Mouse (Mus musculus): ENCODE measurements around the gene Sptbn4. TPM values are rescaled to one million over a fixed set of nuclear protein-coding genes. Genes with fewer than 3 reads are reported as not detected.

The Sptbn4 gene
- polyA plus RNA-seq, 1 experiment from 2014 or later, result 4.2 TPM

GRCm38 (mm10) chr7:27383233-27383632 lies 64.3 kb downstream of the Sptbn4 start:
- Histone ChIP-seq H3K4me1 (replicated peaks; ENCODE audit: control insufficient read depth, insufficient read depth, low read length) (no peaks in the 10 kb centered on the region), H3K27ac (no peak overlapping the region), H3K36me3 (replicated peaks; ENCODE audit: control insufficient read depth, insufficient read depth) (no peaks in the 10 kb centered on the region), H3K9ac (no peak overlapping the region), H3K4me2 (replicated peaks) (no peak overlapping the region), H3K4me3 (replicated peaks; ENCODE audit: low read length) (no peak overlapping the region), H3K9me3 (ENCODE audit: control insufficient read depth, low read length) (no peaks in the 10 kb centered on the region), H3K27me3 (ENCODE audit: control insufficient read depth, insufficient read depth, low read length) (peaks cover 4% of the 10 kb centered on the region; the same call in 1 of the 2 replicates)
- WGBS, result 92% methylated on average over 1 of the region's 1 CpGs
- DNase-seq (ENCODE audit: low spot score), result no peak
- ATAC-seq (ENCODE audit: low FRiP score), result no peak

- Histone ChIP-seq H3K4me1 (replicated peaks; ENCODE audit: control insufficient read depth, insufficient read depth, low read length) (no peaks in the 10 kb centered on the region), H3K27me3 (ENCODE audit: control insufficient read depth, insufficient read depth, low read length) (peaks cover 18% of the 10 kb centered on the region), H3K4me2 (replicated peaks) (no peak overlapping the region), H3K9ac (no peak overlapping the region), H3K27ac (no peak overlapping the region), H3K4me3 (replicated peaks; ENCODE audit: low read length) (no peak overlapping the region), H3K9me3 (ENCODE audit: control insufficient read depth, low read length) (no peaks in the 10 kb centered on the region), H3K36me3 (replicated peaks; ENCODE audit: control insufficient read depth, insufficient read depth) (no peaks in the 10 kb centered on the region)
- no peak for DNase-seq (ENCODE audit: low spot score)
- no peak for ATAC-seq (ENCODE audit: low FRiP score)
- WGBS, result 60% methylated on average over 4 of the region's 4 CpGs
These were observed 65.9 kb downstream of the Sptbn4 start for GRCm38 (mm10) chr7:27381560-27381959.

- 29% methylated on average over 1 of the region's 1 CpGs for WGBS
- no peak overlapping the region for H3K9ac ChIP-seq
- no peaks in the 10 kb centered on the region for H3K9me3 ChIP-seq (ENCODE audit: control insufficient read depth, low read length)
- no peak overlapping the region for H3K4me3 ChIP-seq (replicated peaks; ENCODE audit: low read length)
- DNase-seq (ENCODE audit: low spot score), result no peak
- no peak overlapping the region for H3K27ac ChIP-seq
- no peak for ATAC-seq (ENCODE audit: low FRiP score)
- H3K27me3 ChIP-seq (ENCODE audit: control insufficient read depth, insufficient read depth, low read length), result peaks cover 23% of the 10 kb centered on the region
- no peaks in the 10 kb centered on the region for H3K4me1 ChIP-seq (replicated peaks; ENCODE audit: control insufficient read depth, insufficient read depth, low read length)
- no peak overlapping the region for H3K4me2 ChIP-seq (replicated peaks)
- no peaks in the 10 kb centered on the region for H3K36me3 ChIP-seq (replicated peaks; ENCODE audit: control insufficient read depth, insufficient read depth)
These were observed 66.5 kb downstream of the Sptbn4 start for GRCm38 (mm10) chr7:27381009-27381408.

GRCm38 (mm10) chr7:27379836-27380235 lies 67.7 kb downstream of the Sptbn4 start:
- 59% methylated on average over 6 of the region's 6 CpGs for WGBS
- no peaks in the 10 kb centered on the region for H3K9me3 ChIP-seq (ENCODE audit: control insufficient read depth, low read length)
- H3K27ac ChIP-seq, result no peak overlapping the region
- H3K4me2 ChIP-seq (replicated peaks), result no peak overlapping the region
- H3K9ac ChIP-seq, result no peak overlapping the region
- peaks cover 33% of the 10 kb centered on the region for H3K27me3 ChIP-seq (ENCODE audit: control insufficient read depth, insufficient read depth, low read length)
- H3K36me3 ChIP-seq (replicated peaks; ENCODE audit: control insufficient read depth, insufficient read depth), result no peaks in the 10 kb centered on the region
- H3K4me3 ChIP-seq (replicated peaks; ENCODE audit: low read length), result no peak overlapping the region
- no peak for DNase-seq (ENCODE audit: low spot score)
- ATAC-seq (ENCODE audit: low FRiP score), result no peak
- H3K4me1 ChIP-seq (replicated peaks; ENCODE audit: control insufficient read depth, insufficient read depth, low read length), result no peaks in the 10 kb centered on the region

GRCm38 (mm10) chr7:27378431-27378830 lies 69.1 kb downstream of the Sptbn4 start:
- Histone ChIP-seq H3K4me3 (replicated peaks; ENCODE audit: low read length) (no peak overlapping the region), H3K9me3 (ENCODE audit: control insufficient read depth, low read length) (no peaks in the 10 kb centered on the region), H3K36me3 (replicated peaks; ENCODE audit: control insufficient read depth, insufficient read depth) (no peaks in the 10 kb centered on the region), H3K27ac (no peak overlapping the region), H3K9ac (no peak overlapping the region), H3K4me1 (replicated peaks; ENCODE audit: control insufficient read depth, insufficient read depth, low read length) (no peaks in the 10 kb centered on the region), H3K27me3 (ENCODE audit: control insufficient read depth, insufficient read depth, low read length) (peaks cover 46% of the 10 kb centered on the region), H3K4me2 (replicated peaks) (no peak overlapping the region)
- DNase-seq (ENCODE audit: low spot score) (peak; percentile 48), ATAC-seq (ENCODE audit: low FRiP score) (no peak)
- 19% methylated on average over 4 of the region's 4 CpGs for WGBS

- H3K27ac ChIP-seq, result no peak overlapping the region
- WGBS, result 3% methylated on average over 22 of the region's 22 CpGs
- H3K4me3 ChIP-seq (replicated peaks; ENCODE audit: low read length), result no peak overlapping the region
- peaks cover 8% of the 10 kb centered on the region; the same call in 1 of the 2 replicates for H3K36me3 ChIP-seq (replicated peaks; ENCODE audit: control insufficient read depth, insufficient read depth)
- H3K4me1 ChIP-seq (replicated peaks; ENCODE audit: control insufficient read depth, insufficient read depth, low read length), result no peaks in the 10 kb centered on the region
- H3K9ac ChIP-seq, result no peak overlapping the region
- H3K9me3 ChIP-seq (ENCODE audit: control insufficient read depth, low read length), result no peaks in the 10 kb centered on the region
- H3K4me2 ChIP-seq (replicated peaks), result no peak overlapping the region
- ATAC-seq (ENCODE audit: low FRiP score), result no peak
- peaks cover 74% of the 10 kb centered on the region for H3K27me3 ChIP-seq (ENCODE audit: control insufficient read depth, insufficient read depth, low read length)
- no peak for DNase-seq (ENCODE audit: low spot score)
These were observed 72.2 kb downstream of the Sptbn4 start for GRCm38 (mm10) chr7:27375274-27375673.

GRCm38 (mm10) chr7:27371715-27372462 lies 75.6 kb downstream of the Sptbn4 start:
- H3K9me3 ChIP-seq (ENCODE audit: control insufficient read depth, low read length), result peaks cover 4% of the 10 kb centered on the region; the same call in 1 of the 2 replicates
- no peaks in the 10 kb centered on the region for H3K4me1 ChIP-seq (replicated peaks; ENCODE audit: control insufficient read depth, insufficient read depth, low read length)
- H3K27ac ChIP-seq, result no peak overlapping the region
- H3K9ac ChIP-seq, result no peak overlapping the region
- DNase-seq (ENCODE audit: low spot score) (no peak), ATAC-seq (ENCODE audit: low FRiP score) (no peak)
- no peak overlapping the region for H3K4me2 ChIP-seq (replicated peaks)
- no peak overlapping the region for H3K4me3 ChIP-seq (replicated peaks; ENCODE audit: low read length)
- 10% methylated on average over 44 of the region's 44 CpGs for WGBS
- H3K36me3 ChIP-seq (replicated peaks; ENCODE audit: control insufficient read depth, insufficient read depth), result peaks cover 30% of the 10 kb centered on the region
- H3K27me3 ChIP-seq (ENCODE audit: control insufficient read depth, insufficient read depth, low read length), result peaks cover 98% of the 10 kb centered on the region

GRCm38 (mm10) chr7:27369111-27369510 lies 78.4 kb downstream of the Sptbn4 start:
- H3K27ac ChIP-seq, result no peak overlapping the region
- peaks cover 34% of the 10 kb centered on the region for H3K36me3 ChIP-seq (replicated peaks; ENCODE audit: control insufficient read depth, insufficient read depth)
- H3K9ac ChIP-seq, result no peak overlapping the region
- H3K4me2 ChIP-seq (replicated peaks), result no peak overlapping the region
- 82% methylated on average over 19 of the region's 19 CpGs for WGBS
- DNase-seq (ENCODE audit: low spot score) (no peak), ATAC-seq (ENCODE audit: low FRiP score) (no peak)
- no peak overlapping the region for H3K4me3 ChIP-seq (replicated peaks; ENCODE audit: low read length)
- H3K27me3 ChIP-seq (ENCODE audit: control insufficient read depth, insufficient read depth, low read length), result peaks cover 100% of the 10 kb centered on the region
- H3K4me1 ChIP-seq (replicated peaks; ENCODE audit: control insufficient read depth, insufficient read depth, low read length), result no peaks in the 10 kb centered on the region
- peaks cover 4% of the 10 kb centered on the region; the same call in 1 of the 2 replicates for H3K9me3 ChIP-seq (ENCODE audit: control insufficient read depth, low read length)

GRCm38 (mm10) chr7:27367976-27368375 lies 79.5 kb downstream of the Sptbn4 start:
- Histone ChIP-seq H3K27me3 (ENCODE audit: control insufficient read depth, insufficient read depth, low read length) (peaks cover 100% of the 10 kb centered on the region), H3K4me2 (replicated peaks) (no peak overlapping the region), H3K4me3 (replicated peaks; ENCODE audit: low read length) (no peak overlapping the region), H3K9me3 (ENCODE audit: control insufficient read depth, low read length) (peaks cover 4% of the 10 kb centered on the region; the same call in 1 of the 2 replicates), H3K9ac (no peak overlapping the region), H3K36me3 (replicated peaks; ENCODE audit: control insufficient read depth, insufficient read depth) (peaks cover 41% of the 10 kb centered on the region), H3K4me1 (replicated peaks; ENCODE audit: control insufficient read depth, insufficient read depth, low read length) (no peaks in the 10 kb centered on the region), H3K27ac (no peak overlapping the region)
- DNase-seq (ENCODE audit: low spot score) (no peak), ATAC-seq (ENCODE audit: low FRiP score) (no peak)
- WGBS, result 19% methylated on average over 11 of the region's 11 CpGs
